Mouse (Mus musculus) midbrain, embryonic 10.5 days (tissue): Measurements from ENCODE around the gene Edaradd. TPM values are rescaled to one million over a fixed set of nuclear protein-coding genes. Genes with fewer than 3 reads are reported as not detected.

Source experiments
- DNase-seq: peaks from one replicate; pipeline ENCODE4 v3.0.0-alpha.2; 2017; ENCODE audit warnings: low spot score
- H3K27ac ChIP-seq: fragments of 300-500 bp; sonication (generic); replicated peaks from 2 replicates; pipeline ENCODE4 v1.5.1; 2016; ENCODE audit warnings: mild to moderate bottlenecking
- H3K27me3 ChIP-seq: fragments of 300-500 bp; sonication (generic); 2 replicates; pipeline ENCODE4 v1.6.1; 2016; ENCODE audit warnings: low read depth, mild to moderate bottlenecking; ENCODE audit not compliant: poor library complexity, severe bottlenecking
- H3K36me3 ChIP-seq: fragments of 300-500 bp; sonication (generic); 2 replicates; pipeline ENCODE4 v1.6.1; 2016; ENCODE audit warnings: mild to moderate bottlenecking, moderate library complexity
- H3K4me1 ChIP-seq: fragments of 300-500 bp; sonication (generic); 2 replicates; pipeline ENCODE4 v1.6.1; 2016
- H3K4me3 ChIP-seq: fragments of 300-500 bp; sonication (generic); 2 replicates; pipeline ENCODE4 v1.5.1; 2016; ENCODE audit warnings: mild to moderate bottlenecking, moderate library complexity
- H3K9me3 ChIP-seq: fragments of 300-500 bp; sonication (generic); replicated peaks from 2 replicates; pipeline ENCODE4 v1.6.1; 2016; ENCODE audit warnings: mild to moderate bottlenecking
- WGBS: fragments of 180-500 bp; shearing (Covaris S2); methylation state at CpG from one replicate; pipeline ENCODE4 v1.1.7; 2016; 5-methylcytosine and 5-hydroxymethylcytosine counted together
- polyA plus RNA-seq: library from polyadenylated mRNA; unstranded; fragments of >200 nt; fragmentation: Nextera tagmentation; extraction: Ambion mirVana; gene quantifications from 2 replicates; pipeline ENCODE4 v1.2.1, GENCODE M21; 2016

Edaradd gene
- polyA plus RNA-seq, 1 experiment from 2014 or later = 2.9 TPM

- H3K27me3 ChIP-seq = no peaks in the 10 kb centered on the region
Observed at GRCm38 (mm10) chr13:12433843-12434242, 86.4 kb downstream of the Edaradd start.

GRCm38 (mm10) chr13:12428556-12428955, 91.7 kb downstream of the Edaradd start:
- Histone ChIP-seq H3K27me3 (no peaks in the 10 kb centered on the region), H3K4me3 (no peak overlapping the region), H3K4me1 (no peaks in the 10 kb centered on the region), H3K36me3 (peaks cover 100% of the 10 kb centered on the region), H3K27ac (no peak overlapping the region), H3K9me3 (no peaks in the 10 kb centered on the region)
- no peak for DNase-seq
- WGBS = 95% methylated on average over 13 of the region's 13 CpGs

More at GRCm38 (mm10) chr13:12433843-12434242, 86.4 kb downstream of the Edaradd start:
- WGBS = 92% methylated on average over 5 of the region's 5 CpGs
- Histone ChIP-seq H3K36me3 (peaks cover 99% of the 10 kb centered on the region), H3K27ac (no peak overlapping the region), H3K9me3 (no peaks in the 10 kb centered on the region), H3K4me3 (no peak overlapping the region), H3K4me1 (no peaks in the 10 kb centered on the region)
- no peak for DNase-seq

Other genes starting within 250 kb of the Edaradd start
- gene Actn2, start 179.7 kb downstream of the Edaradd start, polyA plus RNA-seq = 1.6 and 1.8 TPM in 2 replicates
- 30.9 and 37.4 TPM in 2 replicates for gene Heatr1, start 125.4 kb downstream of the Edaradd start, polyA plus RNA-seq
- gene Lgals8, start 55.5 kb downstream of the Edaradd start, polyA plus RNA-seq = 7.8 and 11.1 TPM in 2 replicates
- gene Ero1lb, start 45.4 kb upstream of the Edaradd start, polyA plus RNA-seq = 9.5 and 11.7 TPM in 2 replicates